Mouse (Mus musculus) liver, embryonic 12.5 days (tissue): Measurements from ENCODE around the gene Als2cr12. TPM values are rescaled to one million over a fixed set of nuclear protein-coding genes. Genes with fewer than 3 reads are reported as not detected.
"Not testable (repeated sequence)": the region's sequence is repeated elsewhere in the genome, so short reads cannot be mapped to it uniquely, and the experiment has no call there.

Source experiments
- ATAC-seq: fragments of 200-750 bp; cut with Nextera tagmentation; 2 replicates; pipeline ENCODE4 v1.8.0; 2017; ENCODE audit warnings: moderate number of reproducible peaks, mild to moderate bottlenecking, moderate library complexity
- H3K27ac ChIP-seq: fragments of 300-500 bp; sonication (generic); 2 replicates; pipeline ENCODE4 v1.5.1; 2016; ENCODE audit warnings: mild to moderate bottlenecking
- H3K27me3 ChIP-seq: fragments of 300-500 bp; sonication (generic); replicated peaks from 2 replicates; pipeline ENCODE4 v1.6.1; 2016; ENCODE audit warnings: mild to moderate bottlenecking, moderate library complexity
- H3K36me3 ChIP-seq: fragments of 300-500 bp; sonication (generic); 2 replicates; pipeline ENCODE4 v1.6.1; 2016; ENCODE audit warnings: mild to moderate bottlenecking, moderate library complexity
- H3K4me1 ChIP-seq: fragments of 300-500 bp; sonication (generic); 2 replicates; pipeline ENCODE4 v1.6.1; 2016
- H3K4me2 ChIP-seq: fragments of 300-500 bp; sonication (generic); 2 replicates; pipeline ENCODE4 v1.6.1; 2016; ENCODE audit warnings: mild to moderate bottlenecking, moderate library complexity
- H3K4me3 ChIP-seq: fragments of 300-500 bp; sonication (generic); 2 replicates; pipeline ENCODE4 v1.5.1; 2016; ENCODE audit warnings: mild to moderate bottlenecking, moderate library complexity
- H3K9ac ChIP-seq: fragments of 300-500 bp; sonication (generic); 2 replicates; pipeline ENCODE4 v1.6.1; 2016; ENCODE audit warnings: mild to moderate bottlenecking, moderate library complexity
- H3K9me3 ChIP-seq: fragments of 300-500 bp; sonication (generic); replicated peaks from 2 replicates; pipeline ENCODE4 v1.6.1; 2016; ENCODE audit warnings: mild to moderate bottlenecking, moderate library complexity
- WGBS: fragments of 180-500 bp; shearing (Covaris S2); methylation state at CpG from one replicate; pipeline ENCODE4 v1.1.7; 2016; ENCODE audit not compliant: insufficient replicate concordance; 5-methylcytosine and 5-hydroxymethylcytosine counted together
- polyA plus RNA-seq: library from polyadenylated mRNA; unstranded; fragments of >200 nt; fragmentation: Nextera tagmentation; extraction: Ambion mirVana; gene quantifications from 2 replicates; pipeline ENCODE4 v1.2.1, GENCODE M21; 2016

Gene Als2cr12
- polyA plus RNA-seq, result not detected in 2 replicates

DNA sequence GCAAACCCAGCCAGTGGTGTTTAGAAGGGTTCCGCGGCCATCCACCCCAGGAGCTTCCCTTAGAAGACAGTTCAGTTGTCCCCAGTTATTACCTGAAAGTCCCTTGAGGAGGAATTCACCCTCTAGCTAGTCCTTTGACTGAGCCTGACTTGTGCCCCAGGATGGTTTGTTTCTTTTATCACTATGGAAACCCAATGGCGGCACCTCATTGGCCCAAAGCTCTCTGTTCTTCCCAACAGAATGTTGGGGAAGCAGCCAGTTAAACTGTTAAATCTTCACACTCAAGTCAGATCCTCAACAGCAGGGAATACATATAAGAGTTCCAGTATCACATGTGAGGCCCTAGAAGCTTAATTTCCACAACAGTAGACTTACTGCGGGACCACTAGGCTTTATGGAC lies at the start of gene Als2cr12:
TSS of gene Als2cr12 (minus strand) at position 180 of the 400 bp plus-strand sequence.
- WGBS, result 75% methylated on average over 4 of the region's 4 CpGs
- not testable (repeated sequence) for H3K27me3 ChIP-seq, H3K36me3 ChIP-seq, H3K9ac ChIP-seq, H3K27ac ChIP-seq, ATAC-seq, H3K4me1 ChIP-seq, H3K4me3 ChIP-seq, H3K9me3 ChIP-seq, H3K4me2 ChIP-seq

DNA sequence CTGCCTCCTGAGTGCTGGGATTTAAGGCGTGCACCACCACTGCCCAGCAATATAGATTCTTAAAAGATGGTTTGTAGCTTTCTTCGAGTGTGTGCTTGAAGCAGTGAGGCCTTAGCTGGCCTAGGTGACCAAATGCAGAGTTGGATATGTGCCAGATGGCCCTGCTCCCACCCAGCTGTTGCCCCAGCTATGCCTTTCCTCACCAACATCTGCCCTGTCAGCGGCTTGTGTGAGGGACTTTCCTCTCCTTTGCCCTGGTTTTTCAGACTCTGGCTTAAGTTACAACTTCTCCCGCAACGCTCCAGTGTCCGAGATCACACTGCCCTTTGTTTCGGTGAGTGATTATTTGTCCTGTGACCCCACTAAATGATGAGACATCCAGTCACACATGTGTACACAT lies 48.9 kb upstream of the Als2cr12 start:
- no peaks in the 10 kb centered on the region for H3K9me3 ChIP-seq
- H3K4me1 ChIP-seq, result peaks cover 22% of the 10 kb centered on the region
- 82% methylated on average over 7 of the region's 7 CpGs for WGBS
- no peak overlapping the region for H3K9ac ChIP-seq
- H3K4me2 ChIP-seq, result no peak overlapping the region
- no peak for ATAC-seq
- no peak overlapping the region for H3K27ac ChIP-seq
- H3K36me3 ChIP-seq, result peaks cover 90% of the 10 kb centered on the region
- no peaks in the 10 kb centered on the region for H3K27me3 ChIP-seq
- no peak overlapping the region for H3K4me3 ChIP-seq

GRCm38 (mm10) chr1:58743252-58743651 lies 47.5 kb upstream of the Als2cr12 start:
- Histone ChIP-seq H3K9ac (no peak overlapping the region), H3K27ac (peak overlapping the region; percentile 57; the same call in 1 of the 2 replicates), H3K36me3 (peaks cover 87% of the 10 kb centered on the region), H3K4me1 (peaks cover 22% of the 10 kb centered on the region), H3K4me2 (peak overlapping the region; percentile 20), H3K9me3 (no peaks in the 10 kb centered on the region), H3K4me3 (no peak overlapping the region), H3K27me3 (no peaks in the 10 kb centered on the region)
- ATAC-seq, result peak; percentile 66; the same call in 1 of the 2 replicates
- 32% methylated on average over 6 of the region's 6 CpGs for WGBS

DNA sequence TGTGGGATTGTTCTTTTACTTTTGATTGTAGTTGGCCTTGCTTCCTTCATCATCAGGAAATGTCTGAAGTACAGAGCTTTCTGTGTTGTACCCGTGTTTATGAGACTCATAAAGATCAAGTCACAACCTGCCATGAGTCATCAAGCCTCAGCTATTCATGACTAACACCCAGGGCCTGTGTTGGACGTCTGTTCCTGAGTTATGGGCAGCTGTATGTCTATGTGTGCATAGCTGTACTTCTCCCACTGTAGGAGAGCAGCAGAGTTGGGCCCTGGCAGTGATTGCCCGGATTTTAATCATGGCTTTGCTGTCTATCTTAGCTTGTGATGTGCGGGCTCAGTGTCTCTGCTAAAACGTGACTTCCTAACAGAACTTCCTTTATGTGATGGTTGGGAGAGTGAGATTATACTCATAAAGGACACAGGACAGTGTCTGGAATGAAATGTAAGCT lies 46.8 kb upstream of the Als2cr12 start:
- H3K27me3 ChIP-seq, result no peaks in the 10 kb centered on the region
- H3K4me1 ChIP-seq, result peaks cover 22% of the 10 kb centered on the region
- no peak overlapping the region for H3K9ac ChIP-seq
- H3K4me3 ChIP-seq, result no peak overlapping the region
- 25% methylated on average over 5 of the region's 5 CpGs for WGBS
- peaks cover 86% of the 10 kb centered on the region for H3K36me3 ChIP-seq
- H3K4me2 ChIP-seq, result peak overlapping the region; percentile 20
- no peaks in the 10 kb centered on the region for H3K9me3 ChIP-seq
- peak overlapping the region; percentile 57 for H3K27ac ChIP-seq
- no peak for ATAC-seq

DNA sequence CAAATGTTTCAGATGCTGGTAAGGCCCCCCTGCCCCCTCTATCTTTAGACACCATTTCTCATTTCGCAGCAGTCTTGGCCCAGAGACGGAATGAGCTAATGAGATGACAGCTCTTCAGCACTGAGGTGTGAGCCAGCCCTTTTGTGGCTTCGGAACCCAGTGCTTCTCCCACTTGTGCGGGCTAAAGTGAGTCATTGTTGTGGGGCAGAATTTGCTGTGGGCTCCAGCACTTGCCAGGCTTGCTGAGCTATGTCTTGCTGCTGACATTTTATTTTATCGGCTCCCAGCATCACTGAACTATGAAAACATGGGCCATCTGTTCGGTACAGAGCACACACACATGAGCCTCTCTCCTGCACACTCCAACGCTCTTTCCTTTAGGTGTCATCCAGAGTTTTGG lies 43.7 kb upstream of the Als2cr12 start:
- ATAC-seq, result no peak
- WGBS, result 80% methylated on average over 7 of the region's 7 CpGs
- Histone ChIP-seq H3K9ac (no peak overlapping the region), H3K9me3 (no peaks in the 10 kb centered on the region), H3K4me1 (peaks cover 22% of the 10 kb centered on the region), H3K27me3 (no peaks in the 10 kb centered on the region), H3K4me2 (no peak overlapping the region), H3K4me3 (no peak overlapping the region), H3K36me3 (peaks cover 86% of the 10 kb centered on the region), H3K27ac (no peak overlapping the region)

- Histone ChIP-seq H3K27me3 (no peaks in the 10 kb centered on the region), H3K4me3 (no peak overlapping the region), H3K9ac (no peak overlapping the region), H3K4me1 (0 out of 2 replicates have a peak, but pooled peaks cover under 1% of the 10 kb centered on the region), H3K9me3 (no peaks in the 10 kb centered on the region), H3K27ac (no peak overlapping the region), H3K4me2 (no peak overlapping the region), H3K36me3 (peaks cover 81% of the 10 kb centered on the region)
- WGBS, result 89% methylated on average over 22 of the region's 22 CpGs
- ATAC-seq, result no peak
Measured at GRCm38 (mm10) chr1:58736968-58737367, 41.2 kb upstream of the Als2cr12 start.

- Histone ChIP-seq H3K9me3 (no peaks in the 10 kb centered on the region), H3K4me3 (no peak overlapping the region), H3K36me3 (peaks cover 81% of the 10 kb centered on the region), H3K27ac (no peak overlapping the region), H3K4me2 (no peak overlapping the region), H3K9ac (no peak overlapping the region), H3K4me1 (no peaks in the 10 kb centered on the region), H3K27me3 (no peaks in the 10 kb centered on the region)
- no peak for ATAC-seq
- whole genome bisulfite sequencing, result 80% methylated on average over 7 of the region's 7 CpGs
Measured at GRCm38 (mm10) chr1:58735962-58736361, 40.2 kb upstream of the Als2cr12 start.

DNA sequence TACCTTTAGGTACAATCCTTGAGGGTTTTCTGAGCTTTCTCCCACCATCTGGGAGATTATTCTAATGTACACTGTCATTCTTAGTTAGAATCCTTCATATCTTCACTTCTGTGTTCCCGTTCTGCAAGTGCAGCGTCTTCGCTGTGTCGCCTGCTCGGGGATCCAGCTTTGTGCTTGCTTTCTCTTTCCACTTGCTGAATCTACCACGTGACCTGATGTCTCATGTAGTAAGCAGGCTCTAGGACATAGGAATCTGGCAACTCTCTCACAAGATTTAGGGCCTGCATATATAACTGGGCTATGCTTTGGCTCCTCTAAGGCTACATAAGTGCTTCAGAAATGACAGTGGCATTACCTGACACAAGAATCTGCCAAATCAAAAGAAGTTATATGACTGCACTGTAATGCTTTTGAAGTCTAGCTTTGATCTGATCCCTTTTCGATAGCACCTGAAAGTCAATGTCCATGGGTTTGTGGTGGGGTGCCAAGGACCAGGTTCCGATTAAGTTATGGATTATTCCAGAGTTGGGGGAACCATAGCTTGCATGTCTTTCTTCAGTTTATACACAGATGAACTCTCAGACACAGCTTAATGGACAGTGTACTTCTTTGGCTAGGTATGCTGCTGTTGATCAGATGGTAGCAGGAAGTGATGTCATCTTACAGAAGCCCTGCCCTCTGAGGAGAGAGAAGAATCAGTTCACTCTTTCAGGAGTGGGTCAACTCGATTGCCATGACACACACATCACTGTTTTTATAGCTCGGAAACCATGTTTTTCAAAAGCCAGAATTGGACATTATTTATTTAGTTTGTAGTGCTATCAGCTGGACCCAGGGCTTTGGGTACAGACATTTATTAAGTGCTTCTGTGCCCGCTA lies 38.5 kb upstream of the Als2cr12 start:
- Histone ChIP-seq H3K27ac (no peak overlapping the region), H3K4me1 (no peaks in the 10 kb centered on the region), H3K9me3 (no peaks in the 10 kb centered on the region), H3K4me3 (no peak overlapping the region), H3K9ac (no peak overlapping the region), H3K4me2 (no peak overlapping the region), H3K36me3 (peaks cover 73% of the 10 kb centered on the region), H3K27me3 (no peaks in the 10 kb centered on the region)
- WGBS, result 88% methylated on average over 11 of the region's 11 CpGs
- no peak for ATAC-seq

- Histone ChIP-seq H3K9me3 (no peaks in the 10 kb centered on the region), H3K36me3 (peaks cover 77% of the 10 kb centered on the region), H3K9ac (no peak overlapping the region), H3K27me3 (no peaks in the 10 kb centered on the region), H3K4me3 (no peak overlapping the region), H3K4me1 (no peaks in the 10 kb centered on the region), H3K27ac (no peak overlapping the region), H3K4me2 (no peak overlapping the region)
- ATAC-seq, result no peak
- WGBS, result 81% methylated on average over 2 of the region's 2 CpGs
Measured at GRCm38 (mm10) chr1:58733636-58734035, 37.8 kb upstream of the Als2cr12 start.

- H3K36me3 ChIP-seq, result peaks cover 49% of the 10 kb centered on the region
- H3K9me3 ChIP-seq, result no peaks in the 10 kb centered on the region
- no peak overlapping the region for H3K9ac ChIP-seq
- ATAC-seq, result no peak
- no peak overlapping the region for H3K4me3 ChIP-seq
- H3K4me2 ChIP-seq, result no peak overlapping the region
- 61% methylated on average over 3 of the region's 3 CpGs for WGBS
- no peak overlapping the region for H3K27ac ChIP-seq
- H3K27me3 ChIP-seq, result no peaks in the 10 kb centered on the region
- peaks cover 12% of the 10 kb centered on the region; the same call in 1 of the 2 replicates for H3K4me1 ChIP-seq
Measured at GRCm38 (mm10) chr1:58728590-58728868, 32.7 kb upstream of the Als2cr12 start.

DNA sequence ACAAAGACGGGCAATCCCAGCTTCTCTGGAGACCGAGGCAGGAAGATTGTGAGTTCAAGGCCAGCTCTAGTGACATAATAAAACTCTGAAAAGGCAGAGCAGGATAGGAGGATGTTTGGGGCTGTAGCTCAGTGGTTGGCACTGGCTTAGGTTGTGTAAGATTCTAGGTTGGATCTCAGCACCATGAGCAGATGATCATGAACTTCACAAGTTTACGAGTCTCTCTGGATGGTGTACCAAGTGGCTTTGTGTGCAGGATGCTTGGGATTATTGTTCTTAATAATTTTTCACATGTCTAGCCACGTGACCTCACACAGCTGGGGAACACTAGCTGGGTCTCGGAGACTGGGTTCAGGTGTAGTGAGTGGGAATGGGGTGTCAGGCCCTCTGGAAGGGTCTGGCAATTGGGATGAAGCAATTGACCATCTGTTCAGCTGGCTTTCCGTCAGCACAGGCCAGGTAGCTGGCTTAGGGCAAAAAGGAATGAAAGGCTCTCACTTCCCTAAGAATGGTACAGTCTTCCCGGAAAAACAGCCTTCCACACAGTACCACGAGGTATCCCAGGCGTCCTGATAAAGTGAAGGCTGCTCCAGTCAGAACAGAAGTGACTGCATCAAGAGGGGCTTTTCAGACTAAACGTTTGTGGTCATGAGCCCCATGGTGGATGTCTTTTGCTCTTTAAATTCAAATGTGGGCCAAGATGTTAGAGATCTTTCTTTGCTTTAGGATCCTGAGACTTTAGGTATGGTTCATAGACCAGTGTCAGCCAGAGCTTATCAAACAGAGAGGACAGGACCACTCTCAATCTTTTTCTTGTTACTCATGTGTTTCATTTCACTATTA lies 32.2 kb upstream of the Als2cr12 start:
- Histone ChIP-seq H3K4me2 (no peak overlapping the region), H3K4me1 (peaks cover 12% of the 10 kb centered on the region; the same call in 1 of the 2 replicates), H3K4me3 (no peak overlapping the region), H3K27me3 (no peaks in the 10 kb centered on the region), H3K36me3 (peaks cover 45% of the 10 kb centered on the region), H3K9ac (no peak overlapping the region), H3K27ac (no peak overlapping the region), H3K9me3 (no peaks in the 10 kb centered on the region)
- ATAC-seq, result no peak
- 75% methylated on average over 10 of the region's 10 CpGs for WGBS
